In the genomic region with DNA sequence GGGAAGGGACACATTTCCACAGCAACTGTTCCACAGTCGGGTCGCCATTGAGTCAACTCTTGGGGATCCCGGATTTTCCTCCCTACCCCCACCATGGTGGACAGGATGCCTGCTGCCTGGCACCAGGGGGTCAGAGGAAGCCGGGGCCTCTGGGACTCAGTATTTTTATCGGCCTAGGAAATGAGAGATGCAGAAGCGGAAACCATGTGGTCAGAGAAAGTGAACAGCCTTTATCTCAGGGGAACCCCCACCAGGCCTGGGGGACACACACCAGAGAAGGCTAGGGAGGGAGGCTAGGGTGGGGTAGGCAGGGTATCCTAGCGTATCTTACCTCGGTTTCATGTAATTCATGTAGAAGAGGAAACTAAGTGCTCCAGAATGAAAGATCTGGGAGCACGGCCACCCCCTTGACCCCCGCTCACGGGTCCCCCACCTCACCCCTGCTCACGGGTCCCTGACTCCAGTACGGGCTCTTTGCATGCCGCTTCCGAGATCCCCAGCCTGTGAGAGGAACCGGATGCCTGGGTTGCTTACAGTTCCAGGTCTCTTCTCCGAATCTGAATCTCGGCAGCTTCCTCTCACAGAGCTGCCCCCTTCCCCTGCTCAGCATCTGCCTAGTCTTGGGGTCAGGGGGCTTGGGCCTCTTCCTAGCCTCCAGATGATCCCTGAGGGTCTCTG, we compare ENCODE assay signal across 10 mouse cellular contexts. TPM values are rescaled to one million over a fixed set of nuclear protein-coding genes. Genes with fewer than 3 reads are reported as not detected.
DNase-seq lines count a peak whose midpoint lies in the region; ATAC-seq lines count a peak whose summit lies in the region.
"Had no signal": no experiment of that assay in that cellular context is flagged by ENCODE, and none has a peak within 500 bp of the region (broad histone marks: within the 10 kb centered on the region; RNA-seq: fewer than 3 reads in every experiment).

No protein-coding gene starts in this region.

- peaks cover 21% of the 10 kb centered on the region for H3K4me1 ChIP-seq in lung, embryonic 15.5 days
- H3K4me1 ChIP-seq in heart, embryonic 15.5 days (replicated peaks), result peaks cover 32% of the 10 kb centered on the region
- H3K4me1 ChIP-seq in liver, embryonic 12.5 days, result peaks cover 43% of the 10 kb centered on the region
- no peaks in the 10 kb centered on the region for H3K4me1 ChIP-seq in hindbrain, embryonic 13.5 days (replicated peaks)

- no peaks in the 10 kb centered on the region for H3K27me3 ChIP-seq in lung, embryonic 15.5 days
- no peaks in the 10 kb centered on the region for H3K27me3 ChIP-seq in heart, embryonic 15.5 days
- H3K27me3 ChIP-seq in liver, embryonic 12.5 days (replicated peaks), result 0 out of 2 replicates have a peak, but pooled peaks cover 12% of the 10 kb centered on the region
- H3K27me3 ChIP-seq in hindbrain, embryonic 13.5 days, result no peaks in the 10 kb centered on the region

- intact Hi-C loops in gastrocnemius, postnatal 36 days (cut with DNase I), result no loop called here

- H3K9me3 ChIP-seq in lung, embryonic 15.5 days, result no peaks in the 10 kb centered on the region
- H3K9me3 ChIP-seq in heart, embryonic 15.5 days (replicated peaks), result no peaks in the 10 kb centered on the region
- no peaks in the 10 kb centered on the region for H3K9me3 ChIP-seq in liver, embryonic 12.5 days (replicated peaks)
- H3K9me3 ChIP-seq in hindbrain, embryonic 13.5 days, result no peaks in the 10 kb centered on the region

- H3K9ac ChIP-seq in lung, embryonic 15.5 days, result no peak overlapping the region
- H3K9ac ChIP-seq in heart, embryonic 15.5 days, result no peak overlapping the region
- no peak overlapping the region for H3K9ac ChIP-seq in liver, embryonic 12.5 days
- no peak overlapping the region; the same call in 1 of the 2 replicates for H3K9ac ChIP-seq in hindbrain, embryonic 13.5 days

- H3K4me3 ChIP-seq in lung, embryonic 15.5 days, result no peak overlapping the region
- no peak overlapping the region for H3K4me3 ChIP-seq in heart, embryonic 15.5 days
- H3K4me3 ChIP-seq in liver, embryonic 12.5 days, result no peak overlapping the region
- no peak overlapping the region for H3K4me3 ChIP-seq in hindbrain, embryonic 13.5 days

- H3K4me2 ChIP-seq in lung, embryonic 15.5 days, result no peak overlapping the region
- H3K4me2 ChIP-seq in heart, embryonic 15.5 days, result peak overlapping the region; percentile 33
- H3K4me2 ChIP-seq in liver, embryonic 12.5 days, result peak overlapping the region; percentile 26
- no peak overlapping the region for H3K4me2 ChIP-seq in hindbrain, embryonic 13.5 days

- no peak for DNase-seq in lung, adult 18-20 months
- DNase-seq in thymus, postnatal 10 days (ENCODE audit: low spot score in 2 of 2), result peak; percentile 30 to 48
- no peak for DNase-seq in gastrocnemius, postnatal 36 days
- DNase-seq in cerebellum, adult 18-20 months, result no peak
- DNase-seq: gastrocnemius, postnatal 14 days had no signal

- 68% methylated on average over 18 of the region's 18 CpGs for WGBS in lung, embryonic 15.5 days
- WGBS in heart, embryonic 15.5 days, result 56% methylated on average over 18 of the region's 18 CpGs
- WGBS in liver, embryonic 12.5 days (ENCODE audit: insufficient replicate concordance), result 15% methylated on average over 18 of the region's 18 CpGs
- 86% methylated on average over 18 of the region's 18 CpGs for WGBS in hindbrain, embryonic 13.5 days

- H3K27ac ChIP-seq in lung, embryonic 15.5 days, result peak overlapping the region; percentile 73
- H3K27ac ChIP-seq in heart, embryonic 15.5 days, result peak overlapping the region; percentile 58
- peak overlapping the region; percentile 62; the same call in 1 of the 2 replicates for H3K27ac ChIP-seq in liver, embryonic 12.5 days
- H3K27ac ChIP-seq in hindbrain, embryonic 13.5 days, result no peak overlapping the region

- H3K36me3 ChIP-seq in lung, embryonic 15.5 days, result peaks cover 14% of the 10 kb centered on the region
- peaks cover 6% of the 10 kb centered on the region; the same call in 1 of the 2 replicates for H3K36me3 ChIP-seq in heart, embryonic 15.5 days
- peaks cover 32% of the 10 kb centered on the region for H3K36me3 ChIP-seq in liver, embryonic 12.5 days
- H3K36me3 ChIP-seq in hindbrain, embryonic 13.5 days, result peaks cover 38% of the 10 kb centered on the region

- peak; percentile 25; the same call in 1 of the 2 replicates for ATAC-seq in lung, embryonic 15.5 days (ENCODE audit: borderline replicate concordance, extremely low read depth, low FRiP score, low TSS enrichment)
- ATAC-seq in heart, embryonic 15.5 days (replicated peaks; ENCODE audit: insufficient number of reproducible peaks, insufficient read depth, low FRiP score, low read depth), result peak; percentile 72
- peak; percentile 32 for ATAC-seq in liver, embryonic 12.5 days
- ATAC-seq in hindbrain, embryonic 13.5 days (ENCODE audit: low FRiP score), result no peak

RNA-seq across cellular contexts. Expression of gene Gm16181, which starts 2.0 kb away (rescaled TPM):
- polyA plus RNA-seq in lung, embryonic 15.5 days (2015; fragmentation: Nextera tagmentation; extraction: Ambion mirVana), result 0.70 and 0.75 TPM in 2 replicates
- 0.35 and 0.48 TPM in 2 replicates for polyA plus RNA-seq in heart, embryonic 15.5 days (2015; fragmentation: Nextera tagmentation; extraction: Ambion mirVana)
- polyA plus RNA-seq in liver, embryonic 12.5 days (2016; fragmentation: Nextera tagmentation; extraction: Ambion mirVana), result 0.42 TPM in 1 of 2 replicates, not detected in the other
- 0.57 and 0.83 TPM in 2 replicates for polyA plus RNA-seq in hindbrain, embryonic 13.5 days (2015; fragmentation: Nextera tagmentation; extraction: Ambion mirVana)
- not detected for total RNA-seq in gastrocnemius, postnatal 36 days (2021)
- total RNA-seq: gastrocnemius, postnatal 14 days had no signal

RNA-seq across cellular contexts. Expression of gene Lta, which starts 13.5 kb away (rescaled TPM):
- polyA plus RNA-seq in lung, embryonic 15.5 days (2015; fragmentation: Nextera tagmentation; extraction: Ambion mirVana), result 0.11 and 0.21 TPM in 2 replicates
- 0.09 and 0.62 TPM in 2 replicates for polyA plus RNA-seq in heart, embryonic 15.5 days (2015; fragmentation: Nextera tagmentation; extraction: Ambion mirVana)
- polyA plus RNA-seq in liver, embryonic 12.5 days (2016; fragmentation: Nextera tagmentation; extraction: Ambion mirVana), result 0.12 TPM in 1 of 2 replicates, not detected in the other
- 0.23 and 0.27 TPM in 2 replicates for polyA plus RNA-seq in hindbrain, embryonic 13.5 days (2015; fragmentation: Nextera tagmentation; extraction: Ambion mirVana)
- total RNA-seq in gastrocnemius, postnatal 36 days (2021), result under 1 TPM; 0.36 to 0.62 TPM

RNA-seq across cellular contexts. Expression of gene Atp6v1g2, which starts 14.8 kb away (rescaled TPM):
- 3.4 and 4.3 TPM in 2 replicates for polyA plus RNA-seq in lung, embryonic 15.5 days (2015; fragmentation: Nextera tagmentation; extraction: Ambion mirVana)
- polyA plus RNA-seq in heart, embryonic 15.5 days (2015; fragmentation: Nextera tagmentation; extraction: Ambion mirVana), result 8.9 and 9.4 TPM in 2 replicates
- polyA plus RNA-seq in liver, embryonic 12.5 days (2016; fragmentation: Nextera tagmentation; extraction: Ambion mirVana), result 1.3 and 1.8 TPM in 2 replicates
- polyA plus RNA-seq in hindbrain, embryonic 13.5 days (2015; fragmentation: Nextera tagmentation; extraction: Ambion mirVana), result 52.4 and 54.2 TPM in 2 replicates
- total RNA-seq in gastrocnemius, postnatal 36 days (2021), result 1 to 10 TPM; 1.7 to 2.4 TPM

RNA-seq across cellular contexts. Expression of gene Tnf, which starts 16.8 kb away (rescaled TPM):
- 0.16 TPM in 1 of 2 replicates, not detected in the other for polyA plus RNA-seq in lung, embryonic 15.5 days (2015; fragmentation: Nextera tagmentation; extraction: Ambion mirVana)
- polyA plus RNA-seq in heart, embryonic 15.5 days (2015; fragmentation: Nextera tagmentation; extraction: Ambion mirVana), result 0.43 TPM in 1 of 2 replicates, not detected in the other
- polyA plus RNA-seq in liver, embryonic 12.5 days (2016; fragmentation: Nextera tagmentation; extraction: Ambion mirVana), result 0.33 and 0.36 TPM in 2 replicates
- not detected in 2 replicates for polyA plus RNA-seq in hindbrain, embryonic 13.5 days (2015; fragmentation: Nextera tagmentation; extraction: Ambion mirVana)
- under 1 TPM in 1 of 2 experiments, not detected in 1; 0.46 TPM for total RNA-seq in gastrocnemius, postnatal 36 days (2021)
- polyA plus RNA-seq: neural tube, embryonic 14.5 days had no signal

RNA-seq across cellular contexts. Expression of gene Nfkbil1, which starts 16.9 kb away (rescaled TPM):
- polyA plus RNA-seq in lung, embryonic 15.5 days (2015; fragmentation: Nextera tagmentation; extraction: Ambion mirVana), result 13.2 and 13.4 TPM in 2 replicates
- polyA plus RNA-seq in heart, embryonic 15.5 days (2015; fragmentation: Nextera tagmentation; extraction: Ambion mirVana), result 7.8 and 9.1 TPM in 2 replicates
- polyA plus RNA-seq in liver, embryonic 12.5 days (2016; fragmentation: Nextera tagmentation; extraction: Ambion mirVana), result 5.7 and 6.4 TPM in 2 replicates
- polyA plus RNA-seq in hindbrain, embryonic 13.5 days (2015; fragmentation: Nextera tagmentation; extraction: Ambion mirVana), result 8.4 and 10.8 TPM in 2 replicates
- total RNA-seq in gastrocnemius, postnatal 36 days (2021), result 1 to 10 TPM; 5.5 to 8.7 TPM

Comparison
In these comparisons a context has a peak if more than half of its experiments do, and no peak if none do; other contexts are left out.
1. H3K4me2 ChIP-seq: peak in heart, embryonic 15.5 days (single experiment) and liver, embryonic 12.5 days (single experiment); none in lung, embryonic 15.5 days (single experiment) and hindbrain, embryonic 13.5 days (single experiment).
2. DNase-seq: peak in thymus, postnatal 10 days (2 of 2); none in lung, adult 18-20 months (0 of 2), gastrocnemius, postnatal 36 days (0 of 2) and cerebellum, adult 18-20 months (0 of 2).